Mouse (Mus musculus): Measurements from ENCODE around the gene Jarid2.
"Not testable (repeated sequence)": the region's sequence is repeated elsewhere in the genome, so short reads cannot be mapped to it uniquely, and the experiment has no call there.

Gene Jarid2

GRCm38 (mm10) chr13:44729424-44729971 lies at the start of gene Jarid2:
TSS of gene Jarid2 (plus strand) at chr13:44729474.
- DNase-seq: peak; percentile 48 to 62

GRCm38 (mm10) chr13:44681051-44681450 lies 48.2 kb upstream of the Jarid2 start:
- DNase-seq: no peak

GRCm38 (mm10) chr13:44688140-44688539 lies 41.1 kb upstream of the Jarid2 start:
- DNase-seq: no peak

- DNase-seq: no peak
Measured at GRCm38 (mm10) chr13:44697628-44698027, 31.6 kb upstream of the Jarid2 start.

- DNase-seq: no peak
Measured at GRCm38 (mm10) chr13:44704036-44704801, 25.1 kb upstream of the Jarid2 start.

GRCm38 (mm10) chr13:44705031-44705742 lies 24.1 kb upstream of the Jarid2 start:
- no peak for DNase-seq

- no peak for DNase-seq
Measured at GRCm38 (mm10) chr13:44705743-44706044, 23.6 kb upstream of the Jarid2 start.

- DNase-seq: no peak
Measured at GRCm38 (mm10) chr13:44706206-44706915, 22.9 kb upstream of the Jarid2 start.

GRCm38 (mm10) chr13:44707176-44707575 lies 22.1 kb upstream of the Jarid2 start:
- DNase-seq: no peak

- no peak for DNase-seq
Measured at GRCm38 (mm10) chr13:44708336-44709017, 20.8 kb upstream of the Jarid2 start.

- no peak for DNase-seq
Measured at GRCm38 (mm10) chr13:44709747-44710480, 19.4 kb upstream of the Jarid2 start.

- no peak for DNase-seq
Measured at GRCm38 (mm10) chr13:44711062-44711461, 18.2 kb upstream of the Jarid2 start.

- no peak for DNase-seq
Measured at GRCm38 (mm10) chr13:44711882-44712281, 17.4 kb upstream of the Jarid2 start.

GRCm38 (mm10) chr13:44715187-44715885 lies 13.9 kb upstream of the Jarid2 start:
- no peak for DNase-seq

GRCm38 (mm10) chr13:44717838-44718237 lies 11.4 kb upstream of the Jarid2 start:
- no peak for DNase-seq

- not testable (repeated sequence) for DNase-seq
Measured at GRCm38 (mm10) chr13:44718465-44718864, 10.8 kb upstream of the Jarid2 start.

- DNase-seq: no peak
Measured at GRCm38 (mm10) chr13:44720094-44720493, 9.2 kb upstream of the Jarid2 start.

GRCm38 (mm10) chr13:44721891-44722547 lies 7.3 kb upstream of the Jarid2 start:
- no peak for DNase-seq

- not testable (repeated sequence) for DNase-seq
Measured at GRCm38 (mm10) chr13:44723522-44723921, 5.8 kb upstream of the Jarid2 start.

- DNase-seq: no peak
Measured at GRCm38 (mm10) chr13:44728145-44728880, 961 bp upstream of the Jarid2 start.
